Mouse (Mus musculus) activated CD4-positive, CD25-positive, alpha-beta regulatory T cell (primary cell): Measurements from ENCODE around the gene Aldh2. TPM values are rescaled to one million over a fixed set of nuclear protein-coding genes. Genes with fewer than 3 reads are reported as not detected.

Source experiments
- polyA plus RNA-seq, 2 experiments: library from polyadenylated mRNA; unstranded; fragments of 100-300 nt; shearing (Covaris generic); gene quantifications; one replicate each; pipeline ENCODE4 v1.2.1; 2017

The Aldh2 gene
- polyA plus RNA-seq: 10 to 100 TPM; 18.0 to 22.6 TPM

GRCm38 (mm10) chr5:121593451-121594401, at the start of gene Aldh2:
Aldh2 (minus strand) TSS chr5:121593824.

GRCm38 (mm10) chr5:121618592-121619513, 25.2 kb upstream of the Aldh2 start, which contains the start of gene Acad12:
Acad12 (minus strand) TSS chr5:121618938.

GRCm38 (mm10) chr5:121545793-121546529, 47.7 kb downstream of the Aldh2 start, which contains the start of gene Mapkapk5:
Mapkapk5 (minus strand) TSS chr5:121545905.

GRCm38 (mm10) chr5:121544910-121545792, 48.5 kb downstream of the Aldh2 start, which contains the start of the genes Adam1a and Gm42878:
Adam1a (minus strand) TSS chr5:121545482.
Gm42878 (minus strand) TSS chr5:121545482.

Other genes starting within 250 kb of the Aldh2 start
- gene Trafd1, start 208.2 kb downstream of the Aldh2 start, polyA plus RNA-seq: 10 to 100 TPM; 65.6 to 93.9 TPM
- 10 to 100 TPM; 26.1 to 31.5 TPM for gene Naa25, start 195.9 kb downstream of the Aldh2 start, polyA plus RNA-seq
- under 1 TPM; 0.30 to 0.57 TPM for gene Tmem116, start 141.9 kb downstream of the Aldh2 start, polyA plus RNA-seq
- gene Erp29, start 141.3 kb downstream of the Aldh2 start, polyA plus RNA-seq: 10 to 100 TPM; 62.8 to 76.4 TPM
- gene Adam1b, start 90.4 kb downstream of the Aldh2 start, polyA plus RNA-seq: under 1 TPM; 0.07 to 0.22 TPM
- gene Adam1a, start 48.3 kb downstream of the Aldh2 start, polyA plus RNA-seq: 1 to 10 TPM in 1 of 2 experiments, under 1 TPM in 1; 0.76 to 1.2 TPM
- not detected for gene Gm42878, start 48.3 kb downstream of the Aldh2 start, polyA plus RNA-seq
- gene Mapkapk5, start 47.9 kb downstream of the Aldh2 start, polyA plus RNA-seq: 10 to 100 TPM; 39.8 to 44.0 TPM
- gene Acad12, start 25.1 kb upstream of the Aldh2 start, polyA plus RNA-seq: under 1 TPM; 0.57 to 0.70 TPM
- 1 to 10 TPM; 4.6 to 5.2 TPM for gene Acad10, start 66.7 kb upstream of the Aldh2 start, polyA plus RNA-seq
- gene Brap, start 66.7 kb upstream of the Aldh2 start, polyA plus RNA-seq: 10 to 100 TPM; 55.0 to 69.2 TPM
- gene Atxn2, start 117.5 kb upstream of the Aldh2 start, polyA plus RNA-seq: 10 to 100 TPM; 42.9 to 49.8 TPM
- gene Sh2b3, start 243.8 kb upstream of the Aldh2 start, polyA plus RNA-seq: 10 to 100 TPM; 27.0 to 35.2 TPM